Mouse (Mus musculus) embryonic facial prominence, embryonic 10.5 days (tissue): ENCODE measurements around the gene Wars2. TPM values are rescaled to one million over a fixed set of nuclear protein-coding genes. Genes with fewer than 3 reads are reported as not detected.
A peak's percentile ranks its signal among the peaks of the same experiment; 100 is the strongest.

Experiments
- DNase-seq: peaks from one replicate; pipeline ENCODE4 v3.0.0-alpha.2; 2017; ENCODE audit warnings: low spot score
- H3K27ac ChIP-seq: fragments of 300-500 bp; sonication (generic); replicated peaks from 2 replicates; pipeline ENCODE4 v1.5.1; 2016; ENCODE audit warnings: mild to moderate bottlenecking
- H3K27me3 ChIP-seq: fragments of 300-500 bp; sonication (generic); replicated peaks from 2 replicates; pipeline ENCODE4 v1.6.1; 2016; ENCODE audit warnings: low read depth, mild to moderate bottlenecking; ENCODE audit not compliant: poor library complexity, severe bottlenecking
- H3K36me3 ChIP-seq: fragments of 300-500 bp; sonication (generic); replicated peaks from 2 replicates; pipeline ENCODE4 v1.6.1; 2016; ENCODE audit warnings: mild to moderate bottlenecking, moderate library complexity
- H3K4me1 ChIP-seq: fragments of 300-500 bp; sonication (generic); 2 replicates; pipeline ENCODE4 v1.6.1; 2016
- H3K4me3 ChIP-seq: fragments of 300-500 bp; sonication (generic); 2 replicates; pipeline ENCODE4 v1.5.1; 2016; ENCODE audit warnings: mild to moderate bottlenecking, moderate library complexity
- H3K9me3 ChIP-seq: fragments of 300-500 bp; sonication (generic); 2 replicates; pipeline ENCODE4 v1.6.1; 2016; ENCODE audit warnings: mild to moderate bottlenecking
- WGBS: fragments of 180-500 bp; shearing (Covaris S2); methylation state at CpG from one replicate; pipeline ENCODE4 v1.1.7; 2016; 5-methylcytosine and 5-hydroxymethylcytosine counted together
- polyA plus RNA-seq: library from polyadenylated mRNA; unstranded; fragments of >200 nt; fragmentation: Nextera tagmentation; extraction: Ambion mirVana; gene quantifications from 2 replicates; pipeline ENCODE4 v1.2.1, GENCODE M21; 2016

The Wars2 gene
- polyA plus RNA-seq, 1 experiment from 2014 or later, result 8.4 TPM

GRCm38 (mm10) chr3:99253092-99253488 lies 112.2 kb downstream of the Wars2 start:
- Histone ChIP-seq H3K9me3 (no peaks in the 10 kb centered on the region), H3K27ac (no peak overlapping the region), H3K4me3 (peak overlapping the region; percentile 62), H3K4me1 (peaks cover 48% of the 10 kb centered on the region), H3K36me3 (no peaks in the 10 kb centered on the region), H3K27me3 (peaks cover 100% of the 10 kb centered on the region)
- peak; percentile 87 for DNase-seq
- 0% methylated on average over 12 of the region's 12 CpGs for WGBS

GRCm38 (mm10) chr3:99253497-99254451 lies 112.9 kb downstream of the Wars2 start:
- H3K27me3 ChIP-seq, result peaks cover 100% of the 10 kb centered on the region
- no peaks in the 10 kb centered on the region for H3K9me3 ChIP-seq
- H3K27ac ChIP-seq, result peak overlapping the region; percentile 71
- no peaks in the 10 kb centered on the region for H3K36me3 ChIP-seq
- peak; percentile 77 for DNase-seq
- peak overlapping the region; percentile 62 for H3K4me3 ChIP-seq
- WGBS, result under 1% methylated on average over 73 of the region's 73 CpGs
- peaks cover 41% of the 10 kb centered on the region for H3K4me1 ChIP-seq

GRCm38 (mm10) chr3:99254559-99255151 lies 113.8 kb downstream of the Wars2 start:
- Histone ChIP-seq H3K4me3 (peak overlapping the region; percentile 62), H3K27ac (no peak overlapping the region), H3K4me1 (peaks cover 32% of the 10 kb centered on the region), H3K36me3 (no peaks in the 10 kb centered on the region), H3K27me3 (peaks cover 100% of the 10 kb centered on the region), H3K9me3 (no peaks in the 10 kb centered on the region)
- WGBS, result under 1% methylated on average over 15 of the region's 15 CpGs
- DNase-seq, result peak; percentile 59

DNA sequence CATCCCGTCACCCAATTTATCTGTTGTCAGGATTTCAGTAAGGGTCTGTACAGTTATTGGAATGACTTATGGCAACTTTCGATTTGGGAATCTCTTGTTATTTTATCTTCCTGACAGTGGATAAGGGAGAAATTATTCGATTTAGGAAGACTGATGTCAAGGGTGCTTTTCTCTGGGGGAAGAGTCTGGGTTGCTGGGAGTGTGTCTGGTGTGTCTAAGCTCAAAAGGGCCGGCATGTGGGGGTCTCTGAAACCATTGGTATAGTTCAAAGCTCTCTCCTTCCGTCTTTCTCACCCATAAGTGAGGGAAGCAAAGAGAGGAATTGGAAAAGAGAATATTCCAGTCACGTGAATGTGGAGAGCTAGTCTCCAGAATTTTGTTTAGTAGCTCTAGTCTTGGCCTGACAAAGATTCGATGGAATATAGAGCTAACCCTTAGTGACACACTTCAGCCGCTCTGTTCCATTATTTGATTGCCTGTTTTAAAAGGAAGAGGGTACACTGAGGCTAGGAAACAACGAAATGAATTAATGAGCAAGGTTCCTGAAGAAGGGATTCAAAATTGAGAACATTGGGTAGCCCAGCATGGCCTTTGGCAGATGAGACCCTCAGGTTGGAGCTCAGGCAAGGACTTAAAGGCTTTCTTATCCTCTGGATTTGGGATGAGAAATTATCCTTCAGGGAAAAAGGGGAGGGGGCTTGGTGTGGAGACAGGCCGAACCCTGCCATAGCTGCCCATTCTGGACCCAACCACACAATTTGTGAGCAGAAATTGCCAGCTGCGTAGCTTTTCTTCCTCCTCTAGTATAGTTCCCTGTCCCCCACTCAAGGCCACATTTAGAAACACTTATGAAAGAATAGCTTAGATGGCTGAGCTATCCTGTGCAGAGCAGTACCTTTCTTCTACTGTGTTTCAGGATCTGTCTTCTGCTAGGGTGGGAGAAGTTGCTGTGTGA lies 114.8 kb downstream of the Wars2 start:
- Histone ChIP-seq H3K4me1 (peaks cover 27% of the 10 kb centered on the region), H3K36me3 (no peaks in the 10 kb centered on the region), H3K9me3 (no peaks in the 10 kb centered on the region), H3K4me3 (peak overlapping the region; percentile 62; the same call in 1 of the 2 replicates), H3K27ac (no peak overlapping the region), H3K27me3 (peaks cover 100% of the 10 kb centered on the region)
- 4% methylated on average over 11 of the region's 11 CpGs for WGBS
- peak; percentile 40 for DNase-seq

DNA sequence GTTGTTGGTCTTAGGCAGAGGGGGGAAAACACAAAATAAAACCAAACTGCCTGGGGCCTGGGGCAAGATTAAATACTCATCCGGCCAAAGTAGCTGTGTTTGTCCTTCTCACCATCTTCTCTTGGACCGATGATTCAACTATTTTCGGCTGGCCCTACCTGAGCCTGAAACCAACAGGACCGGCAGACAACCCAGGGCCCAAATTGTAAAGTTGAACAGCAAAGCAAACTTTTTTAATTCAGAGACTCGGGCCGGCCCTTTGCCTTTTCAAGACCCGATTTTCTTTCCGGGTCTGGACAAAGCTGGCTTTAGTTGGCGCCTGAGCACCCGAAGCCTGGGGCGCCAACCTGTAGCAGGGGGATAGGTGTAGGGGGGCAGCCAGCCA lies 115.5 kb downstream of the Wars2 start:
- no peaks in the 10 kb centered on the region for H3K36me3 ChIP-seq
- H3K27ac ChIP-seq, result no peak overlapping the region
- H3K4me1 ChIP-seq, result peaks cover 30% of the 10 kb centered on the region
- 1% methylated on average over 11 of the region's 11 CpGs for WGBS
- peaks cover 100% of the 10 kb centered on the region for H3K27me3 ChIP-seq
- H3K9me3 ChIP-seq, result no peaks in the 10 kb centered on the region
- DNase-seq, result no peak
- peak overlapping the region; percentile 30; the same call in 1 of the 2 replicates for H3K4me3 ChIP-seq

DNA sequence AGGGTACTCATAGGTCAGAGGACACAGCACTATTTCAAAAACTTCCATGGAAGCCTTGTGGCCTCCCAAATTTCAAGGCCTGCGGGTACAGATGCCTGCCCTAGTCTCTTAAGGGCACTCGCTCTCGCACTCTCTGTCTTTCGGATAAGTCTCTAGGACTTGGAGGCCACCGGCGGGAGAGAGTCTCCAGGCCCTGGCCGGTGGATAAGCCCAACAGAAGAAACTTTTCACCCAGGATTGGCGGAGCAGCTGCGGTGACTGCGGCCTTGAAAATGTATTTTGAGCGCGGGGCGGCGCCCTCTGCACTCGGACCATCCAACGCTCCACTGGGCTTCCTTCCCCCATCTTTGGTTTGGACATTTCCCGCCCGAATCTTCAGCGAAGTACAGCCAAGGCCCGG lies 115.9 kb downstream of the Wars2 start:
- Histone ChIP-seq H3K27ac (no peak overlapping the region), H3K27me3 (peaks cover 100% of the 10 kb centered on the region), H3K9me3 (no peaks in the 10 kb centered on the region), H3K4me3 (peak overlapping the region; percentile 30), H3K36me3 (no peaks in the 10 kb centered on the region), H3K4me1 (peaks cover 33% of the 10 kb centered on the region)
- under 1% methylated on average over 20 of the region's 20 CpGs for WGBS
- peak; percentile 78 for DNase-seq

DNA sequence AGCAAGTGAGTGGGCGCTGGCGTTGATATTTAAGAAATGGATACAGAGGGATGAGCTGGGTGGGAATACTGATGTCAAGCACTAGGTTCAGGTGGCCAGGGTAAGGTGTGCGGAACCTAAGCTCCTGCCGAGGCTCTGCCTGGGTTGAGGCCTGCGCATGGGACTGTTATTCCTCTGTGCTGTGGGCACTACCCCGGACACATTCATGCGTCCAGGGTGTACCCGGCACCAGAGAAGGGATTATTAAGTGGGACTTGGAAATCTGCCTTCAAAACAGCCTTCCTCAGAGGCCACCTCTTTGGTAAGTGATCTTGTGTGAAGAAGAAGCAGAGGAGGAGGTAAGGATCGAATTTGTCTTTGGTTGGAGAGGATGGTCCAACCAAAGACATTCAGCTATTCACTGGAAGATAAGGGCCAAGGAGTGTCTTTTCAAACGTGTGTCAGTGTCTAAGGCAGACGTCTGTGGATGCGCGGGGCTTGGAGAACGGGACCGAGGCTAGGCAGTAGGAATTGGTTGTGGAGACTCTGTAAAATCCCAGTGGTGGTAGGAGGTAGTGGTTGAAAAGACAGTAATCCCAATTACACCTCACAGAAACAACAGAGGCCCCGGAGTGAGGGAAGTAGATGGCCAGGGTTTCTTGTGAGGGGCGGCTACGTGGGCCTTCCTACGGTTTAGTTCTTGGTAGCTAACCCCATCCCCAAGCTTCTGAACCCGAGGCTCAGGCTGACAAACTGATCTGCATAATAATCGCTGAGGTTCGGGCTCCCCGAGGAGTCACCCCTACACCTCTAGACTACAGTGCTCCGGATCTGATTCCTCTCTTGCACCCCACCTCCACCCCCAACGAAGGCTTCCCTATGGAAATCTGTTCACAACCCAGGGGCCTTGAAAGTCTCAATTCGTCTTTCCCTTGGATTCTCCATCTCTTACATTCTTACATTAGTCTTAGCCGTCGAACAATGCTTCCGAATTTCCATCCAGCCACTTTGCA lies 117.0 kb downstream of the Wars2 start:
- Histone ChIP-seq H3K4me1 (peaks cover 29% of the 10 kb centered on the region), H3K27ac (no peak overlapping the region), H3K4me3 (no peak overlapping the region), H3K36me3 (no peaks in the 10 kb centered on the region), H3K27me3 (peaks cover 100% of the 10 kb centered on the region), H3K9me3 (no peaks in the 10 kb centered on the region)
- WGBS, result 3% methylated on average over 29 of the region's 29 CpGs
- peak; percentile 45 for DNase-seq

- no peak overlapping the region for H3K27ac ChIP-seq
- H3K4me3 ChIP-seq, result no peak overlapping the region
- DNase-seq, result peak; percentile 23
- H3K4me1 ChIP-seq, result peaks cover 18% of the 10 kb centered on the region
- peaks cover 100% of the 10 kb centered on the region for H3K27me3 ChIP-seq
- H3K9me3 ChIP-seq, result no peaks in the 10 kb centered on the region
- no peaks in the 10 kb centered on the region for H3K36me3 ChIP-seq
- 6% methylated on average over 6 of the region's 6 CpGs for WGBS
Measured at GRCm38 (mm10) chr3:99259741-99260270, 118.9 kb downstream of the Wars2 start.

GRCm38 (mm10) chr3:99260395-99260794 lies 119.5 kb downstream of the Wars2 start:
- no peak for DNase-seq
- Histone ChIP-seq H3K36me3 (no peaks in the 10 kb centered on the region), H3K27ac (no peak overlapping the region), H3K9me3 (no peaks in the 10 kb centered on the region), H3K4me1 (peaks cover 20% of the 10 kb centered on the region), H3K27me3 (peaks cover 100% of the 10 kb centered on the region), H3K4me3 (no peak overlapping the region)
- WGBS, result 26% methylated on average over 2 of the region's 2 CpGs

DNA sequence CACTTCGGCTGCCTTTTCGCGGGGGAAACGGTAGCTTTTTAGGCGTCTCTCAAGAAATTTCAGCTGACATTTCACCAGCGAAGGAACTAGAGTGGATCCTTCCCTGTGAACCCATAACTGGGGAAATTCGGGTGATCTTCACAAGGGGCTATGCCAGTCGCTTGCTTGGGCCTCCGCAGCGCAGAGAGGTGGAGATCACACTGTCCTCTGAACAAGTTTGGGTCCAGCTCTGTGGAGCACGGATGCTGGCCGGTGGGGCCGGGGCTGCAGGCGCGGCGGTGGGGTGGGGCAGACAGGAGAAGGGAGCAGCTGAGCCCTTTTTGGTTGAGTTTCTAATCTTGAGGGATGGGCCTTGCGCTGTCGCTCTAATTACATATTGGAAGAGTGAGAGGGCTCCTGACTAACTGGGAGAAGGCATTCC lies 120.5 kb downstream of the Wars2 start:
- no peak overlapping the region for H3K27ac ChIP-seq
- 0 out of 2 replicates have a peak overlapping the region, but pooled peaks have one; percentile 8 for H3K4me3 ChIP-seq
- no peaks in the 10 kb centered on the region for H3K9me3 ChIP-seq
- H3K36me3 ChIP-seq, result no peaks in the 10 kb centered on the region
- DNase-seq, result peak; percentile 54
- peaks cover 100% of the 10 kb centered on the region for H3K27me3 ChIP-seq
- under 1% methylated on average over 18 of the region's 18 CpGs for WGBS
- peaks cover 19% of the 10 kb centered on the region for H3K4me1 ChIP-seq

DNA sequence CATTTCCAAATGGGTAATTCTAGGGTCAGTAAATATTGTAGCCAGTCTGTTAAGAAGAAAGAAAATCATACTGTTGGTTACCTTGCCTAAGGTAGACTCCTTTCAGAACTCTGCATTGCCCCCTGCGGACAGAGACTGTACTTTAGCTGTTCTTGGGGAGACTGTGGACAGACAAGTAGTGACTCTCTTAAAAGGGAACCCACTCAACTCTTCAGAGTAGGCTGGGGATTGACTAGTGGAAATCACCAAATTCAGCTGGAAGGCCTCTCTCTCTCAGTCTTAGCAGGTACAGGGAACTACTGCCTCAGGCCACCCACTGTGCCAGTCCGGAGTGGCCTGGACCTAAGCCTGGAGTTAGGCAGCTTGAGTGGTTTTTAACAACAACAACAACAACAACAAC lies 121.1 kb downstream of the Wars2 start:
- no peaks in the 10 kb centered on the region for H3K36me3 ChIP-seq
- WGBS, result 2% methylated on average over 2 of the region's 2 CpGs
- no peaks in the 10 kb centered on the region for H3K9me3 ChIP-seq
- no peak overlapping the region for H3K27ac ChIP-seq
- H3K27me3 ChIP-seq, result peaks cover 100% of the 10 kb centered on the region
- no peak overlapping the region for H3K4me3 ChIP-seq
- peaks cover 13% of the 10 kb centered on the region for H3K4me1 ChIP-seq
- DNase-seq, result peak; percentile 22
